Mouse (Mus musculus) C2C12 (cell line): ENCODE results near the gene Pspc1.

Experiments used
- CEBPB ChIP-seq: IDR thresholded peaks from one replicate; pipeline ENCODE4 v1.6.1; 2011; ENCODE audit warnings: low read depth, mild to moderate bottlenecking, control low read depth, moderate library complexity
- CTCF ChIP-seq: IDR thresholded peaks from one replicate; pipeline ENCODE4 v1.5.1; 2011; ENCODE audit not compliant: control insufficient read depth, insufficient read depth, insufficient read length
- FOSL1 ChIP-seq: IDR thresholded peaks from one replicate; pipeline ENCODE4 v1.8.0; 2011; ENCODE audit warnings: mild to moderate bottlenecking, low read length; ENCODE audit not compliant: poor library complexity, insufficient read depth, severe bottlenecking
- MAX ChIP-seq: IDR thresholded peaks from one replicate; pipeline ENCODE4 v1.6.1; 2011; ENCODE audit warnings: mild to moderate bottlenecking, control low read depth
- MYOD1 ChIP-seq: IDR thresholded peaks from one replicate; pipeline ENCODE4 v1.6.1; 2011; ENCODE audit warnings: low read depth; ENCODE audit not compliant: control insufficient read depth, insufficient read length

DNA sequence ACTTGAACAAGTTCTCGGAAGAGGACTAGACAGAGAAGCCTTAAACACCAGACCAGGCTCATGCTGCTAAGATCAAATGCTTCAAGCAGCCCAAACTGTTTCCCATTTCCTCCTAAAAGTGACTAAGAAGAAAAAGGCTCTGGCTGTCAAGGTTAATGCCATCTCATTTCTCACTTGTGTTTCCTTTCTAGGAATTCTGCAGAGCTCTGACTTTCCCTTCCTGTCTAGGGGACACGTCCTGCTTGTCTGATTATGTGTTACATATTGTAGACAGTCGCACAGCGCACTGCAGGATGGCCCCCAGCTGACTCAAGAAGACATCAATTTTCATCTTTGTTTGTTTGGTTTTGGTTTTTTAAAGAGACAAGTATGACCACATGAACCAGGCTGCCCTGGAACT is 72.4 kb downstream of the Pspc1 start:
- TF ChIP-seq CTCF (no peak), MAX (no peak), MYOD1 (no peak), CEBPB (no peak), FOSL1 (no peak)
